Mouse (Mus musculus) heart, postnatal 0 days (tissue): ENCODE measurements around the gene Gli2. TPM values are rescaled to one million over a fixed set of nuclear protein-coding genes. Genes with fewer than 3 reads are reported as not detected.

ENCODE experiments used
- ATAC-seq: fragments of 200-750 bp; cut with Nextera tagmentation; 2 replicates; pipeline ENCODE4 v1.8.0; 2017; ENCODE audit warnings: low read depth, moderate number of reproducible peaks, moderate library complexity; ENCODE audit not compliant: insufficient read depth
- DNase-seq: peaks from one replicate; pipeline ENCODE4 v3.0.0-alpha.2; 2016; ENCODE audit warnings: low spot score
- H3K27ac ChIP-seq: fragments of 300-500 bp; sonication (generic); 2 replicates; pipeline ENCODE4 v1.5.1; 2014; ENCODE audit warnings: low read depth, mild to moderate bottlenecking
- H3K27me3 ChIP-seq: fragments of 300-500 bp; sonication (generic); 2 replicates; pipeline ENCODE4 v1.6.1; 2014; ENCODE audit warnings: low read length, mixed read lengths; ENCODE audit not compliant: control insufficient read depth, insufficient read depth
- H3K36me3 ChIP-seq: fragments of 300-500 bp; sonication (generic); replicated peaks from 2 replicates; pipeline ENCODE4 v1.6.1; 2014; ENCODE audit warnings: low read length, mixed read lengths; ENCODE audit not compliant: control insufficient read depth, insufficient read depth
- H3K4me1 ChIP-seq: fragments of 300-500 bp; sonication (generic); 2 replicates; pipeline ENCODE4 v1.6.1; 2014; ENCODE audit warnings: antibody characterized with exemption; ENCODE audit not compliant: control insufficient read depth, insufficient read depth
- H3K4me2 ChIP-seq: fragments of 300-500 bp; sonication (generic); 2 replicates; pipeline ENCODE4 v1.6.1; 2014; ENCODE audit warnings: low read depth, mild to moderate bottlenecking, low read length, moderate library complexity
- H3K4me3 ChIP-seq: fragments of 300-500 bp; sonication (generic); 2 replicates; pipeline ENCODE4 v1.5.1; 2014; ENCODE audit warnings: low read depth, low read length
- H3K9ac ChIP-seq: fragments of 300-500 bp; sonication (generic); replicated peaks from 2 replicates; pipeline ENCODE4 v1.6.1; 2014; ENCODE audit warnings: low read depth, low read length, mixed read lengths
- H3K9me3 ChIP-seq: fragments of 300-500 bp; sonication (generic); replicated peaks from 2 replicates; pipeline ENCODE4 v1.6.1; 2016; ENCODE audit warnings: low read length; ENCODE audit not compliant: control insufficient read depth
- CTCF ChIP-seq: IDR thresholded peaks from 2 replicates; pipeline ENCODE4 v1.5.1; 2016; ENCODE audit warnings: antibody characterized with exemption, control low read depth, low read depth
- EP300 ChIP-seq: IDR thresholded peaks from 2 replicates; pipeline ENCODE4 v1.6.1; 2016; ENCODE audit warnings: antibody characterized with exemption, low read depth
- WGBS: fragments of 180-500 bp; shearing (Covaris S2); extraction: QIAGEN DNeasy Blood & Tissue Kit; methylation state at CpG from one replicate; pipeline ENCODE4 v1.1.7; 2014; 5-methylcytosine and 5-hydroxymethylcytosine counted together
- polyA plus RNA-seq: library from polyadenylated mRNA; unstranded; fragments of >200 nt; fragmentation: Nextera tagmentation; extraction: Ambion mirVana; gene quantifications from 2 replicates; pipeline ENCODE4 v1.2.1, GENCODE M21; 2015
- total RNA-seq: library from RNA; depleted of rRNA; stranded (reverse); fragments of >200 nt; gene quantifications from 2 replicates; pipeline ENCODE4 v1.2.3, GENCODE M21; 2014; ENCODE audit warnings: low replicate concordance

Gene Gli2
- total and polyA plus RNA-seq, 2 experiments from 2014 or later: 0.93 to 14.7 TPM

DNA sequence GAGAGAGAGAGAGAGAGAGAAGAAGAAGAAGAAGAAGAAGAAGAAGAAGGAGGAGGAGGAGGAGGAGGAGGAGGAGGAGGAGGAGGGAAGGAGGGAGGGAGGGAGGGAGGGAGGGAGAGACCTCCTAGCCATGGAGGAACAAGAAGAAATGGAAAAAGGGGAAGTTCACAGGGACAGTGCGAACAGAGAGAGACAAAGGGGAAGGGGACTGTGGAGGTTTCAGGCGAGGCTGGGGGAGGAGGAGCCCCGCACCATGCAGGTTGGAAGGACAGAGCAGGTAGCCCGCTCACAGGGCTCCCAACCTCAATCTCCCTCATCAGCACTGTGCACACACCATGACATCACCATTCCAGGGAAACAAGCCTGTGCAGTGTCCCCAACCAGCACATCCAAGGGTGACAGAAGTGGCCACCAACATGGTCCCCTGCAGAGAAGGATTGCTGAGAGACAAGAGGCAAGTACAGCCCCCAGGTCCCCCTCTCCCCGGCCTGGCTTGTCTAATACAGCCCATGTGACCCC is 84.7 kb downstream of the Gli2 start:
- no peak overlapping the region for H3K4me3 ChIP-seq
- WGBS: 64% methylated on average over 4 of the region's 5 CpGs
- no peak overlapping the region for H3K9ac ChIP-seq
- no peaks in the 10 kb centered on the region for H3K36me3 ChIP-seq
- no peaks in the 10 kb centered on the region for H3K9me3 ChIP-seq
- no peak overlapping the region for H3K4me2 ChIP-seq
- no peaks in the 10 kb centered on the region for H3K4me1 ChIP-seq
- H3K27me3 ChIP-seq: no peaks in the 10 kb centered on the region
- TF ChIP-seq CTCF (no peak), EP300 (no peak)
- no peak overlapping the region for H3K27ac ChIP-seq
- no peak for DNase-seq
- ATAC-seq: no peak

- 79% methylated on average over 3 of the region's 3 CpGs for WGBS
- Histone ChIP-seq H3K36me3 (no peaks in the 10 kb centered on the region), H3K4me1 (no peaks in the 10 kb centered on the region), H3K9me3 (no peaks in the 10 kb centered on the region), H3K27me3 (no peaks in the 10 kb centered on the region), H3K4me3 (no peak overlapping the region), H3K27ac (no peak overlapping the region), H3K9ac (no peak overlapping the region), H3K4me2 (no peak overlapping the region)
- DNase-seq (no peak), ATAC-seq (no peak)
- TF ChIP-seq CTCF: no peak
- TF ChIP-seq EP300: no peak
Observed at GRCm38 (mm10) chr1:118967976-118968375, 85.4 kb downstream of the Gli2 start.

GRCm38 (mm10) chr1:118967281-118967680 is 86.1 kb downstream of the Gli2 start:
- H3K36me3 ChIP-seq: no peaks in the 10 kb centered on the region
- H3K27me3 ChIP-seq: no peaks in the 10 kb centered on the region
- no peak overlapping the region for H3K4me3 ChIP-seq
- H3K9ac ChIP-seq: no peak overlapping the region
- WGBS: 64% methylated on average over 3 of the region's 3 CpGs
- TF ChIP-seq CTCF (no peak), EP300 (no peak)
- no peak overlapping the region for H3K4me2 ChIP-seq
- no peaks in the 10 kb centered on the region for H3K9me3 ChIP-seq
- DNase-seq: no peak
- H3K4me1 ChIP-seq: no peaks in the 10 kb centered on the region
- ATAC-seq: no peak
- H3K27ac ChIP-seq: no peak overlapping the region

- WGBS: 71% methylated on average over 7 of the region's 7 CpGs
- H3K4me2 ChIP-seq: no peak overlapping the region
- TF ChIP-seq EP300 (no peak), CTCF (no peak)
- H3K36me3 ChIP-seq: no peaks in the 10 kb centered on the region
- no peak overlapping the region for H3K4me3 ChIP-seq
- ATAC-seq (no peak), DNase-seq (no peak)
- no peak overlapping the region for H3K9ac ChIP-seq
- no peak overlapping the region for H3K27ac ChIP-seq
- no peaks in the 10 kb centered on the region for H3K27me3 ChIP-seq
- peaks cover 9% of the 10 kb centered on the region; the same call in 1 of the 2 replicates for H3K4me1 ChIP-seq
- no peaks in the 10 kb centered on the region for H3K9me3 ChIP-seq
Observed at GRCm38 (mm10) chr1:118958644-118959043, 94.8 kb downstream of the Gli2 start.

DNA sequence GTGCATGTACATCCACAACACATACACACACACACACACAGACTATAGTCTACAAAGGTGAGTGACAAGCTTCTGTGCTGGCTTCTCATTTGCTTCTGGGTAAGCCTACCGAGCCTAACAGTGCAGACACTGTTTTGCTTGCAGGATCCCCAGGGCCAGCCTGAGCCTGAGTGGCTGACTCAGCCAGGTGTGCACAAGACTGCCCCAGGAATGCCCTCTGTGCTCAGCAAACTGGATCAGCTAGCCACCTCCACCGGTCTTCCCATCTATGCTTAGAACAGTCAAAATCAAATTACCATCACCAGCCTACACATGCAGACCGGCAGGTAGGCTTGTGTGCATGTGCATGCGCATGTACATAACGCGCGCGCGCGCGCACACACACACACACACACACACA is 97.6 kb downstream of the Gli2 start:
- no peak overlapping the region for H3K27ac ChIP-seq
- H3K27me3 ChIP-seq: no peaks in the 10 kb centered on the region
- TF ChIP-seq EP300 (no peak), CTCF (no peak)
- H3K4me1 ChIP-seq: peaks cover 9% of the 10 kb centered on the region; the same call in 1 of the 2 replicates
- 92% methylated on average over 11 of the region's 11 CpGs for WGBS
- H3K4me2 ChIP-seq: no peak overlapping the region
- no peak overlapping the region for H3K9ac ChIP-seq
- H3K36me3 ChIP-seq: no peaks in the 10 kb centered on the region
- no peaks in the 10 kb centered on the region for H3K9me3 ChIP-seq
- H3K4me3 ChIP-seq: no peak overlapping the region
- no peak for ATAC-seq
- DNase-seq: no peak
